Mouse (Mus musculus): Measurements from ENCODE around the gene Syt12. TPM values are rescaled to one million over a fixed set of nuclear protein-coding genes. Genes with fewer than 3 reads are reported as not detected.
"Not testable (repeated sequence)": the region's sequence is repeated elsewhere in the genome, so short reads cannot be mapped to it uniquely, and the experiment has no call there.

The Syt12 gene
- total RNA-seq, 2 experiments from 2014 or later = 0.47 to 2.7 TPM

DNA sequence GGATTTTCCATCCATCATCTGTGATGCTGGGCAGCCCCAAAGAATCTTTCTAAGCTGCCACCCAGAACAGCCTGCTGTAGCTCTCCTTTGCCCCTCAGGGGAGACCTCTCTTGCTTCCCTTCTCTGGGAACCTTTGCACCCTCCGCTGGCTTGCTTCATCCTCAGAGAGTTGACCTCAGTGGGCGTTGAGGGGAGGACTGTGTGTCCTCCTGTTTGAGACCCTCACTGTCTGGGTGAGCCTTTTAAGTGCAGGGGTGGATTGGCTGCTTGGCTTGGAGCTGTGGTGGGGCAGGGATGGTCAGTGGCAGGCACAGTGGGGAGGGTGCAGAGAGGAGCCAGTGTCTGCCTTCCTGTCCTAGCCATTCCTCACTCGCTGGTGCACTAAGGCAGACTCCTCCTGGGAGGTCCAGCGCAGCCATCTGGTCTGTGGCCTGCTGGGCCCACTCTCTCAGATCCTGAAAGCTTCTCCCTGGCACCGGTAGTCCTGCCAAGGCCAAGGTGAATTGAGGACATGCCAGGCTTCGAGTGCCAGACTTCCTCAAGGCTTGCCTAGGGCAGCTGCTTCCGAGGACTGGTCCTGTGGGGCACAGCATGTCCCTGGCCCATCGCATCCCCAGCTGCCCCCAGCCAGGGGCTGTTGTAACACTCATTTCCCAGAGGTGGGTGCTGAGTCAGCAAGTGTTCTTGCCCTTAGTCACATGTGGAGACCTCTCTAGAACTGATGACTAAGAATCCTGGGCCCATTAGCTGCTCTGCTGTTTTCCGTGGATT, 15.5 kb upstream of the Syt12 start:
- peak; percentile 48 to 63 for DNase-seq
- intact Hi-C loops (cut with DNase I) = no loop called here

DNA sequence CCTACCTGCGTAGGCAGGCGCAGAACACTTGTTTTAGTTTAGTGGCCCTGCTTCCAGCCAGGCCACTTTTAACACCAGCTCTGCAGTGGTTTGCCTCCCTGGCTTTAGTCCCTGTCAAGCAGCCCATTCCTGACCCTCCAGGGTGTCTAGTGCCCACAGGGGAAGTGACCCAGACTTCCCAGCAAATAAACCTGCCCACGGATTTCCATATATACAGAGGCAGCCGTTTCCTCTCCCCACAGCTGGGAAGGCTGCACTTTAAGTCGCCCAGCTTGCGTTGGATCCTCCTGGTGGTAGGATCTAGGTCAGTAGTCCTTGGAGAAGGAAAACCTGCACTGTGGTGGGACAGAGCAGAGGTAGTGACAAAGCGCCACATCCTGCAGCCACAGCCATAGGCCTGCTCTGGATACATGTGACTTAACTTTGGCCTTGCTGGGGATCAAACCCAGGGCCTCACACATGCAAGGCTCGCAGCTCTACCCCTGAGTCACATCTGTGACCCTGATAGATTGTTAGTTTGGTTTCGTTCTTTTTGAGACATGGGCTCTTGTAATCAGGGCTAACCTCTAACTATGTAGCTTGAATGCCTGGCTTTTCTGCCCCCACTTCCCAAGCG, 13.9 kb upstream of the Syt12 start:
- intact Hi-C loops (cut with DNase I) = no loop called here
- DNase-seq = no peak

GRCm38 (mm10) chr19:4487877-4488276, 10.6 kb upstream of the Syt12 start:
- intact Hi-C loops (cut with DNase I) = no loop called here
- no peak for DNase-seq

- intact Hi-C loops (cut with DNase I) = no loop called here
Measured at GRCm38 (mm10) chr19:4485006-4485405, 7.8 kb upstream of the Syt12 start.

GRCm38 (mm10) chr19:4482111-4482859, 5.0 kb upstream of the Syt12 start:
- peak; percentile 35 to 40 for DNase-seq
- intact Hi-C loops (cut with DNase I) = no loop called here

More at GRCm38 (mm10) chr19:4485006-4485405, 7.8 kb upstream of the Syt12 start:
- no peak for DNase-seq

DNA sequence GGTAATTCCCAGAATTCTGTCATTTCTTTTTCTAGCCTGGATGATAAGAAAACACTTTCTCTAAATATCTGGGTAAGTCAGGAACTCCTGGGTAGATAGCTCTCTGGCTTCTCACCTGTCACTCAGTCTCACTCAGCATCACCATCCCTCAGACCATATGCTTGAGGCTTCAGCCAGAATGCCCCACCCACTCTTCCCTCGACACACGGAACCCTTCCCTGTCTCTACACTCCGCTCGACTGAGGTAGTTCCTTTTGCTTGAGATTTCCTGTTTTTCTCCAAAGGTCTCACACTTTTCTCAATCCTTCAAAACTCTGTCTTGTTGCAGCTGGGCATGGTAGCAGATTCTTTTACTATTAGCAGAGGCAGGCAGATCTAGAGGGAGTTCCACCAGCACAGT, 4.1 kb upstream of the Syt12 start:
- no peak for DNase-seq
- intact Hi-C loops (cut with DNase I) = no loop called here

DNA sequence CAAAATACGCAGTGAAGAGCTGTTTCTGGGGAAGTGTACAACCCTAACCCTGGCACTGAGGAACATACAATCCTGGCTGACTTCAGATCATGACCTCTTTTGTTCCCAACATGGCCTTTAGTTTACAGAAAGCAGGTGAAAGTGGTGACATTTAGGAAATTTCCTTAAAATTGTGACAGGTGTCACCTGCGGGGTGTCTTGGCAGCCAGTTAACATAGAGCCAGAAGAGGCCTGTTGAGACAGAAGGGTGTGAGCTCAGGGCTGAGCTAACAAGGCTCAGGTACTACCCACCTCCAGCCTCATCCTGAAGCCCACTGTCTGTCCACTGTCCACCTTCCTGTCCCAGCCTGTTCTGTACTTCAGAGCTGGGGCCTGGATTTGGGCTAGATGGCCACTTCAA, 2.8 kb upstream of the Syt12 start:
- intact Hi-C loops (cut with DNase I) = no loop called here
- no peak for DNase-seq

- intact Hi-C loops (cut with DNase I) = no loop called here
- DNase-seq = peak in 1 of 2 experiments; percentile 34
Measured at GRCm38 (mm10) chr19:4478190-4478516, 906 bp upstream of the Syt12 start.

- peak; percentile 48 to 50 for DNase-seq
- intact Hi-C loops (cut with DNase I) = no loop called here
Measured at GRCm38 (mm10) chr19:4476601-4477257, 518 bp downstream of the Syt12 start.

- intact Hi-C loops (cut with DNase I) = no loop called here
- DNase-seq = no peak
Measured at GRCm38 (mm10) chr19:4475224-4475925, 1.9 kb downstream of the Syt12 start.

- intact Hi-C loops (cut with DNase I) = no loop called here
- no peak for DNase-seq
Measured at GRCm38 (mm10) chr19:4474739-4475138, 2.5 kb downstream of the Syt12 start.

GRCm38 (mm10) chr19:4473549-4473948, 3.7 kb downstream of the Syt12 start:
- DNase-seq = no peak
- intact Hi-C loops (cut with DNase I) = no loop called here

DNA sequence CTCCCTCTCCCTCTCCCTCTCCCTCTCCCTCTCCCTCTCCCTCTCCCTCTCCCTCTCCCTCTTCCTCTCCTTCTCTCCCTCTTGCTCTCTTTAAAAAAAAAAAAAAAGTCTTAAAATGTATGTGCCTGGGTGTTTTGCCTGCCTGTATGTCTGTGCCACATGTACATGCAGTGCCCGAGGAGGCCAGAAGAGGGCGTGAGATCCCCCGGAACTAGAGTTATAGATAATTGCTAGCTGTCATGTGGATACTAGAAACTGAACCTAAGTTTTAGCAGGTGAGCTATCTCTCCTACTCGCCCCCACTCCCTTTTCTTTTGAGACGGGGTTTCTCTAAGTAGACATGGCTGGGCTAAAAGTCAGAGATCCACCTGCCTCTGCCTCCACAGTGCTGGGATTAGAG, 8.9 kb downstream of the Syt12 start:
- no peak for DNase-seq
- intact Hi-C loops (cut with DNase I) = no loop called here

DNA sequence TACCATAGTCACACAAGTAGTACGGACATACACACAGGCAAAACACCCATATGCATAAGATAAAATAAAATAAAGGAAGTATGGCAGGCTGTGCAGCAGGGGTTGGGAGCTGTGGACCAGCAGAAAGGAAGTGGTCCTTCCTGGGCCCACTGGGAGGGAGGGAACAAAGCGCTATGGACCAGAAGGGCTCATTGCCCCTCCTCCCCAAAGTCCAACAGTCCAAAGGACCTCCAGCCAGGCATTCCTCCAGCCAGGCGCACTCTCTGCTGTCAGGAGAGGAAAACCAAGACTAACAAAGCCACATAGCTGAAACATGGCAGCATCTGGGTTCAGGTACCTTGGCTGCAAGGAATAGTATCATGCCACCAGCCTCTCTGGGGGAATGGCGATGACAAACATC, 12.6 kb downstream of the Syt12 start:
- intact Hi-C loops (cut with DNase I) = no loop called here
- no peak for DNase-seq

DNA sequence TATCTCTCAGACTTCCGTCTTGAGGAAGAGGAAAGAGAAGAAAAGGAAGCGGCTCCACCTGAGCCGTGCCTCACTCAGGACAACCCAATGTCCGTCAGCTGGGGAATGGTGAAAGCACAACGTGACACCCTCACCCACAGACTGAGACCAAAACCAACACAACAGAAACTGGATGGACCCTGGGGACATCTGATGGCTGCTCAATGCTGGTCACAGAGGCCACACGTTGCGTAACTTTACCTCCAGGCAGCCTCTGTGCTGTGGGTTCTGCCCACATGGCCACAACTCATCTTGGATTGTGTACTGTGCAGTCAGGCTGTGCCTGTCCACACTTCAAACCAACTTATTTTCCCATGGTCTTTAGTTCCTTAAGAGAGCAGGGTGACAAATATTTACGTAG, 15.3 kb downstream of the Syt12 start:
- intact Hi-C loops (cut with DNase I) = no loop called here
- no peak for DNase-seq

- intact Hi-C loops (cut with DNase I) = no loop called here
- peak; percentile 51 to 74 for DNase-seq
Measured at GRCm38 (mm10) chr19:4456227-4456626, 21.0 kb downstream of the Syt12 start.

GRCm38 (mm10) chr19:4455071-4455800, 22.0 kb downstream of the Syt12 start:
- no peak for DNase-seq
- intact Hi-C loops (cut with DNase I) = no loop called here

DNA sequence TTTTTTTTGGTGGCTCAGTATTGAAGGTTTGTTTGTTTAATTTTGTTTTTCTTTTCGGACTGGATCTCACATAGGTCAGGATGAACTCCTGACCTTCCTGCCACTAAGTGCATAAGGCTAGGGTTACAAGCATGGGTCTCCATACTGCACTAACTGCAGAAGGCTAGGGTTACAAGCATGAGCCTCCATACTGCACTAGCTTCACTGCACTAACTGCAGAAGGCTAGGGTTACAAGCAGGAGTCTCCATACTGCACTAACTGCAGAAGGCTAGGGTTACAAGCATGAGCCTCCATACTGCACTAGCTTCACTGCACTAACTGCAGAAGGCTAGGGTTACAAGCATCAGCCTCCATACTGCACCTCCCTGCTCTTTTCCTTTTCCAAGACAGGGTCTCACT, 23.2 kb downstream of the Syt12 start:
- intact Hi-C loops (cut with DNase I); DNase-seq: not testable (repeated sequence)

DNA sequence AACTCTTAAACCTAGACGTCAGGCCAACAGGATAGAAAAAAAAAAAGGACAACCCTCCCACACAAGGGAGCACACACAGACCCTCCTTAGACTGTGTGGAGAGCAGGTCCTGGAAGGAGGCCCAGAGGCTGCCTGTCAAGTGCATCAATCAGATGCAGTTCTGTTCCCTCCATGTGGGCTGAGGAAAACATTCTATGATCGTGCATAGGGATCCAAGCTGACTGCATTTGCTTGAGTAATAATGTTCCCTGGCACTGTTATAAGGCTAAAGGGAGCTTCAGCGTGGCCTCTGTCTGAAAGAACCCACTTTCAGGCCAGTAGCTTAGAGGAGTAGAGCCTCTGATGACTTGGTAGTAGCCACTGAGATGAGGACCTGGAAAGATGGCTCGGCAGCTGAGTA, 24.7 kb downstream of the Syt12 start:
- DNase-seq = no peak
- intact Hi-C loops (cut with DNase I) = no loop called here

DNA sequence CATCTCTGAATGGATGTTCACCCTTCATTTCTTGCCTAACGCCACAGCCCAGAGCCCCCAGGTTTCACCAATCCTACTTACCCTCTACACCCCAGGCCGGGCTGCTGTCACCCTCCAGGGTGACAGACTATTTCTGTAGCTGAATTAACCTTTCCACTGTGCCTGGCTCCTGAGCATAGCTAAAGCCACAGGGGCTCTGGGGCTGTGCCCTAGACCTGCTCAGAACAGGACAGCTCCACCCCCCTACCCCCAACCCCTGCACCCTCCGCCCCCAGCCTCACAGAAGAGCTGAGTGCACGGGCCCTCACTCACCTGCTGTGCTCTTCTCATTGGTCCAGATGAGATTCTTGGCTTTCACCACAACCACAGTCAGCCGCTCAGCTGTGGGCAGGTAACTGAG, 25.3 kb downstream of the Syt12 start:
- no peak for DNase-seq
- intact Hi-C loops (cut with DNase I) = no loop called here

All from heart, postnatal 10 days (tissue).